Mouse (Mus musculus) limb, embryonic 12.5 days (tissue): ENCODE measurements around the gene Tbc1d4. TPM values are rescaled to one million over a fixed set of nuclear protein-coding genes. Genes with fewer than 3 reads are reported as not detected.
A peak's percentile ranks its signal among the peaks of the same experiment; 100 is the strongest.

Experiments used
- ATAC-seq: fragments of 200-750 bp; cut with Nextera tagmentation; 2 replicates; pipeline ENCODE4 v1.8.0; 2017; ENCODE audit warnings: low read depth, moderate TSS enrichment; ENCODE audit not compliant: insufficient number of reproducible peaks, insufficient read depth, low FRiP score, low TSS enrichment
- H3K27ac ChIP-seq: fragments of 300-500 bp; sonication (generic); 2 replicates; pipeline ENCODE4 v1.5.1; 2016; ENCODE audit warnings: mild to moderate bottlenecking, moderate library complexity
- H3K27me3 ChIP-seq: fragments of 300-500 bp; sonication (generic); 2 replicates; pipeline ENCODE4 v1.6.1; 2016; ENCODE audit warnings: mild to moderate bottlenecking, moderate library complexity
- H3K36me3 ChIP-seq: fragments of 300-500 bp; sonication (generic); 2 replicates; pipeline ENCODE4 v1.6.1; 2016; ENCODE audit warnings: mild to moderate bottlenecking, moderate library complexity
- H3K4me1 ChIP-seq: fragments of 300-500 bp; sonication (generic); replicated peaks from 2 replicates; pipeline ENCODE4 v1.6.1; 2016
- H3K4me2 ChIP-seq: fragments of 300-500 bp; sonication (generic); 2 replicates; pipeline ENCODE4 v1.6.1; 2016; ENCODE audit warnings: mild to moderate bottlenecking, moderate library complexity
- H3K4me3 ChIP-seq: fragments of 300-500 bp; sonication (generic); replicated peaks from 2 replicates; pipeline ENCODE4 v1.5.1; 2016; ENCODE audit warnings: mild to moderate bottlenecking
- H3K9ac ChIP-seq: fragments of 300-500 bp; sonication (generic); replicated peaks from 2 replicates; pipeline ENCODE4 v1.6.1; 2016; ENCODE audit warnings: mild to moderate bottlenecking, moderate library complexity
- H3K9me3 ChIP-seq: fragments of 300-500 bp; sonication (generic); 2 replicates; pipeline ENCODE4 v1.6.1; 2016; ENCODE audit warnings: mild to moderate bottlenecking, moderate library complexity
- WGBS: fragments of 180-500 bp; shearing (Covaris S2); methylation state at CpG from one replicate; pipeline ENCODE4 v1.1.7; 2016; 5-methylcytosine and 5-hydroxymethylcytosine counted together
- polyA plus RNA-seq: library from polyadenylated mRNA; unstranded; fragments of >200 nt; fragmentation: Nextera tagmentation; extraction: Ambion mirVana; gene quantifications from 2 replicates; pipeline ENCODE4 v1.2.1, GENCODE M21; 2016

Gene Tbc1d4
- polyA plus RNA-seq, 1 experiment from 2014 or later = 10.7 TPM

DNA sequence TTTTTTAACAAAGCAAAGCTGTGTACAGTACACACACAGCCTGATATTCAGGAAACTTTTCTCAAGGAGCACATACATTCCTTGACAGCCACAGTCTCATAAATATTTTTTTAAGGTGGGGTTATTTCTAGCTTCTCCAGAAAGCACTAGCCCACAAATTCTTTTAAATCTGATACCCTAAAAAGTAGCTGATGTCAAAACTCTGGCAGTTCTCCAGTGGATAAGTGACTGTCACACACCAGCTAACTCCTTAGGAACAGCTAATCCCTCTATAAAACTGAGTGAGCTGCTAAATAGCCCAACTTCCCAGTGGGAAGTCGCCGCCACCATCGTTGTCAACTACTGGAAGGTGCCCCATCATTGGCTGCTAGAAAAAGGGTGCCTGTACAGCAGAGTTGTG, 43.3 kb downstream of the Tbc1d4 start:
- Histone ChIP-seq H3K36me3 (no peaks in the 10 kb centered on the region), H3K9me3 (no peaks in the 10 kb centered on the region), H3K9ac (no peak overlapping the region), H3K27me3 (no peaks in the 10 kb centered on the region), H3K27ac (no peak overlapping the region), H3K4me1 (peaks cover 6% of the 10 kb centered on the region; the same call in 1 of the 2 replicates), H3K4me2 (no peak overlapping the region), H3K4me3 (no peak overlapping the region)
- ATAC-seq = no peak
- WGBS = 30% methylated on average over 3 of the region's 3 CpGs

DNA sequence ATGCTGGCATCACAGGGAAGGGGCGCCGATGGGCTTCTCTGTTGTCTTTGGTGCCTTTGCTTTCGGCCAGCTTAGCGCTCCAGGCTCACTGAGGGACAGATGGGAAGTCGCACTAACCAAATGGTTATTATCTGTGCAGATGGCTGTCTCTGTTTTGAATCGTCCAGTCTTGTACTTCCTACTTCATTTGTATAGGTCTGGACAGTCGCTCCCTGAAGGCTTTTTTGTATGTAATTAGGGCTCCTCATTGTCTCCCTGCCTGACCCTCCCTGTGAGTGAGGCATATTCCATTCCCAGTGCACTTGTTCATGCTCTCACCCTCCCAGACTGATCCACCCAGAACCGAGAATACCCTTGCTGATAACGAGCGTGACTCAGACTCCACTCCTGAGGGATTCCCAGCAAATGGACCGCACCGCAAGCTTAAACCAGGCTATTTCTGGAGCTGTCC, 47.7 kb downstream of the Tbc1d4 start:
- Histone ChIP-seq H3K4me1 (peaks cover 6% of the 10 kb centered on the region; the same call in 1 of the 2 replicates), H3K9me3 (no peaks in the 10 kb centered on the region), H3K36me3 (no peaks in the 10 kb centered on the region), H3K9ac (no peak overlapping the region), H3K27me3 (no peaks in the 10 kb centered on the region), H3K27ac (no peak overlapping the region), H3K4me3 (no peak overlapping the region), H3K4me2 (no peak overlapping the region)
- no peak for ATAC-seq
- 77% methylated on average over 12 of the region's 12 CpGs for WGBS

DNA sequence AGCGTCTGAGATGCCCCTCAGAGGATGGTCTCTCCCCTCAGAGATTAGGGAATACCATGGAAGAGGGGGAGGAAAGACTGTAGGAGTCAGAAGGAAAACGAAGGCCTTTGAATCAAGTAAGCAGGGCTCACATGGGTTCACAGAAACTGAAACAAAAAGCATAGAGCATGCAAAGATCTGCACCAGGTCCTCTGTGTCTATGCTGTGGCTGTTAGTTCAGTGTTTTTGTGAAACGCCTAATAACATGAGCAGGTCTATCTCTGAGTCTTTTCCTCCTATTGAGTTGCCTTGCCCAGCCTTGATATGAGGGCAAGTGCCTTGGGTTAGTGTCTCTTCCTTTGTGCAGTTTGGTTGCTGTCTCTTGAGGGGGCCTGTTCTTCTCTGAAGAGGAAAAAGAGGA, 49.5 kb downstream of the Tbc1d4 start:
- Histone ChIP-seq H3K9me3 (no peaks in the 10 kb centered on the region), H3K4me1 (peaks cover 4% of the 10 kb centered on the region; the same call in 1 of the 2 replicates), H3K9ac (no peak overlapping the region), H3K36me3 (no peaks in the 10 kb centered on the region), H3K4me3 (no peak overlapping the region), H3K4me2 (no peak overlapping the region), H3K27ac (no peak overlapping the region), H3K27me3 (no peaks in the 10 kb centered on the region)
- WGBS = 73% methylated on average over 3 of the region's 3 CpGs
- ATAC-seq = no peak

DNA sequence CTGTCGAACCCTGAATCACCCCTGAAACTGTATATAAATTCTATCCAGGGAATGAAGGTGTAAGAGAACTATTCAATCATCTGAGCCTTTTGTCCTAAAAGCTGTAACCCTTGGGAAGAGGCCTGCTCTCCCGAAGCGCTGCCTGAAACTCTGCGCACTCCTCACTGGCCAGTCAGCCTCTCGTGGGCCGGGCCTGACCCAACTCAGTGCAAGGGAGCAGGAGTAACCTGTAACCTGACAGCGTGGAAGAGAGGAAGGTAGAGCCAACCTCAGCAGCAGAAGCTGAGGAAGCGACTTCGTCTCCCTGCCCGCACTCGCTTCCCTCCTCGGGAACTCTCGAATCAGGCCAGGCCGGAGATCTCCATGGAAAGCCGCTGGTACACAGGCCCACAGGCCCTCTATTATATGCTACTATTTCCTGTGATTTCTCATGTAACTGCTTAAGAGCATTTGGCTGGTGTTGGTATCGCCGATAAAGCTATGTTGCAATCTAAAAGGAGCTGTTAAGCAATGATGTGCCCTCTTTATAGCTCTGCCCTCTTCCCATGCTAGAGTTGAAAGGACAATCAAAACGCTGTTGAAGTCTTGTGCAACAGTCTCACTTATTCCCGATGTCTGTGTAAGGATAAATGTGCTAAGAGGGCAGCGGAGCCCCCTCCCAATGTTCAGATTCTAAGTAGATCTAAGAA, 60.0 kb downstream of the Tbc1d4 start:
- Histone ChIP-seq H3K4me2 (no peak overlapping the region), H3K9me3 (no peaks in the 10 kb centered on the region), H3K27ac (no peak overlapping the region), H3K36me3 (no peaks in the 10 kb centered on the region), H3K9ac (no peak overlapping the region), H3K4me1 (no peaks in the 10 kb centered on the region), H3K4me3 (no peak overlapping the region), H3K27me3 (no peaks in the 10 kb centered on the region)
- ATAC-seq = no peak
- WGBS = 84% methylated on average over 20 of the region's 20 CpGs

DNA sequence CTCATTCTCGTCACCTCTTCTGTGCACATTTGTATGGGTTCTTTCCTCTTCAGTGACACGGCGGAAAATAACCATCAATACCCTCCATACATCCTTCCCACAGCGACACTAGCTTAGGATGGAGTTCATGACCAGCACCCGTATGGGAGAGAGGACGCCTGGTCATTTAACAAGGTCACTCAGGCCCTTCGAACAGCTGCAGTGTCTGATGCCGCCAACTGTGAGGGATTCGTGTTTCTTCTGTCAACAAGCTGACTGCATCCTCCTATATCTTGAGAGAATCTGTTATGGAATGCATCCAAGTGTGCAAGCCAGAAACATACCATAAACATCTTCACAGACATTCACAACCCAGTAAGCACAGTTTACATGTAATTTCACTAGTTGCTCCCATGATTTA, 67.1 kb downstream of the Tbc1d4 start:
- no peak overlapping the region for H3K4me3 ChIP-seq
- H3K36me3 ChIP-seq = no peaks in the 10 kb centered on the region
- H3K27me3 ChIP-seq = no peaks in the 10 kb centered on the region
- ATAC-seq = no peak
- no peaks in the 10 kb centered on the region for H3K9me3 ChIP-seq
- no peak overlapping the region for H3K27ac ChIP-seq
- H3K4me2 ChIP-seq = no peak overlapping the region
- H3K9ac ChIP-seq = no peak overlapping the region
- WGBS = 76% methylated on average over 9 of the region's 9 CpGs
- peaks cover 8% of the 10 kb centered on the region for H3K4me1 ChIP-seq

DNA sequence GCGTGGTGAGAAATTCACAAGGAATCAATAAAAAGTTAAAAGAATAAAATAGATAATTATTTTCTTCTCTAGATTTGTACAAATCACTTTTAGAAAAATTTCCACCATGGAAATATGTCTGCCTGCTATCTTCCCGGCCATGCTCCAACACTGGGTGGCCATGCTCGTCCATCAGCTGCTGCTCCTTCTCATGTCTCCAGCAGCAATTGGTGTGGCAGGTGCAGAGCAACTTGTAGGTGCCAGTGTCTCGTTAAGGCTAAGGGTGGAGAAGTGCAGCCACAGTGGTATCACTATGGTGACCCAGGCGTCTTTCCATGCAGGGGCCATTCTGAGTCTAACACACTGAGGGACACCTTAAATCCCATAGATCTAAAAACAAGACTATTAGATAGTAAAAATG, 67.8 kb downstream of the Tbc1d4 start:
- peaks cover 8% of the 10 kb centered on the region for H3K4me1 ChIP-seq
- no peak overlapping the region for H3K4me3 ChIP-seq
- no peaks in the 10 kb centered on the region for H3K36me3 ChIP-seq
- H3K27ac ChIP-seq = no peak overlapping the region
- WGBS = 86% methylated on average over 5 of the region's 5 CpGs
- no peak for ATAC-seq
- H3K9me3 ChIP-seq = no peaks in the 10 kb centered on the region
- no peaks in the 10 kb centered on the region for H3K27me3 ChIP-seq
- no peak overlapping the region for H3K9ac ChIP-seq
- H3K4me2 ChIP-seq = no peak overlapping the region

DNA sequence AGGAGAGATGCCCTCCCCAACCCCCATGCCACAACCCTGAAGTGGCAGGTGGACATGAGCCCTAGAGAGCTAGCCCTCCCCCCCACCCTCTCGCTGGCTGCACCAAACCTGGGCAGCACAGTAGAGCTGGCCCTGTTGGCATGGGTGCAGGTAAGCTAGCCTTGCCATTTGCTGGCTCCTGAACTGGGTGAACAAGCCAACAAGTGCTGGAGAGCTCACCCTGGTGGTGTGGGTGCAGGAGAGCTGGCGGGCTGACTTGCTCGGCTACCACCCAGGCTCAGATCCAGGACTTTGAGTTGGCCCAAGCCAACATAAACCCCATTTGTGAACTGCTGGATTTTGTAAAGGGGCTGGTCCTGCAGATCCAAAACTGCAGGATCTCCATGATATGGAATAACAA, 68.5 kb downstream of the Tbc1d4 start:
- 95% methylated on average over 3 of the region's 3 CpGs for WGBS
- Histone ChIP-seq H3K9me3 (no peaks in the 10 kb centered on the region), H3K27ac (no peak overlapping the region), H3K36me3 (no peaks in the 10 kb centered on the region), H3K9ac (no peak overlapping the region), H3K4me2 (no peak overlapping the region), H3K27me3 (no peaks in the 10 kb centered on the region), H3K4me1 (peaks cover 8% of the 10 kb centered on the region), H3K4me3 (no peak overlapping the region)
- ATAC-seq = no peak

DNA sequence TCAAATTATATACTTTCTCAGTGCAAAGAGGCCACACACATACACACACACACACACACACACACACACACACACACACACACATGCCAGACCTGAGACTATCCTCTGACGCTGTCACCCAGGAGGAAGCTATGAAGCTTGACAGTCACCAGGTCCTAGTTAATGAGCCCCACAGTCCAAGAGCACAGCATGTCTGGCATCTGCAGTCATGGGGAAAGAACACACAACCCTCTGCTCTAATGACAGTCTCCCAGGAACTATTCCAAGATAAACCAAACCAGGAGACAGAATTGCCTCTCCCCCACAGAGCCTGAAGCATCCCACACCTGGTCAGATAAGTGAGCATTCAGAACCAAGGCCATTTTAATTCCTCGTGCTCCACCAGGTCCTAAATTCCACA, 71.1 kb downstream of the Tbc1d4 start:
- no peaks in the 10 kb centered on the region for H3K27me3 ChIP-seq
- H3K4me3 ChIP-seq = no peak overlapping the region
- WGBS = 47% methylated on average over 2 of the region's 2 CpGs
- no peak overlapping the region for H3K27ac ChIP-seq
- no peaks in the 10 kb centered on the region for H3K36me3 ChIP-seq
- peaks cover 8% of the 10 kb centered on the region for H3K4me1 ChIP-seq
- H3K9me3 ChIP-seq = no peaks in the 10 kb centered on the region
- no peak overlapping the region for H3K9ac ChIP-seq
- no peak overlapping the region for H3K4me2 ChIP-seq
- 0 out of 2 replicates have a peak, but pooled peaks have one; percentile 42 for ATAC-seq

DNA sequence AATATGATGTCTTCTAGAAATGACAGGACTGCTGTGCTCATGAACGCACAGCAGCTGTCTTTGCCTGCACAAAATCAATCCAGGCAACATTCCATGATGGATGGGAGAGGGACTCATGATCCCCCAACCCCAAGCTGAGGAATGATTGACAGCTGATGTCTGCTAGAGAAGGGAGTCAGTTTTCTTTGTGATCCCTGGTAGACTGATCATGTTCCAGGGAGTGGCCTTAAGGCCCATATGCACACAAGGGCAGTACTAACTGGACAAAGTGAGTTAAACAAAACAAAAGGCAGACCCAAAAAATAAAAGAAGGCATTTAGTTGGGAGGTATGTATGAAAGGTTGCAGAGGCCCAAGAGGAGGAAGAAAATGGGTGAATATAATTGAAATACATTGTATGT, 71.6 kb downstream of the Tbc1d4 start:
- H3K4me1 ChIP-seq = peaks cover 10% of the 10 kb centered on the region
- H3K9ac ChIP-seq = no peak overlapping the region
- no peak overlapping the region for H3K27ac ChIP-seq
- no peak overlapping the region for H3K4me3 ChIP-seq
- no peaks in the 10 kb centered on the region for H3K9me3 ChIP-seq
- H3K4me2 ChIP-seq = no peak overlapping the region
- H3K36me3 ChIP-seq = no peaks in the 10 kb centered on the region
- ATAC-seq = no peak
- H3K27me3 ChIP-seq = no peaks in the 10 kb centered on the region
- 71% methylated on average over 1 of the region's 1 CpGs for WGBS

DNA sequence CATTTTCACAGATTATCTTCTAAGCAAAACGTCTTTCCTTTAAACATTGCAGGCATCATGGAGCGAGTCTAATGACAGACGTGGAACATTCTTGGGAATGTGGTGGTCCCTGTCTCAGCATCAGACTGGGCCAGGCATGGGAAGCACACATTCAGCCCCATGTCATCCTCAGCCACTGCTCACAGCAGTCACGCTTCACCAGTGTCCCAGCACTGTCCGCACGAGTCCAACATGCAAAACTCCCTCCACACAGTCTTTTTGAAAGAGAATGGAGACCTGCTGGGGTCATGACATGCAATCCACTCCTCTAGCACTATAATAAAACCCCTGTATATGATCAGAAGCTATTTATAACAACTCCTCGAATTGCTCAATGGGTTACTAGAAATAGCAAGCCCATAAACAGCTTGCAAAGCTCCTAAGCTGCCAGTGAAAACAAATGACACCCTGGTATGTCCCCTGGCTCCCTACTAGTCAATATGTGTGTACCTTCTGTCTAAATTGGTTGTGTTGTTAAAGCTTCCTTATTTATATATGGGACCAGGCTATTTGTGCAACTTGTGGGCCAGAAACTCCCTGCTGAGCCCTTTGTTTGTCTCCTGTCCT, 76.8 kb downstream of the Tbc1d4 start:
- 65% methylated on average over 7 of the region's 7 CpGs for WGBS
- ATAC-seq = no peak
- Histone ChIP-seq H3K36me3 (no peaks in the 10 kb centered on the region), H3K27me3 (no peaks in the 10 kb centered on the region), H3K4me3 (no peak overlapping the region), H3K27ac (no peak overlapping the region), H3K9ac (no peak overlapping the region), H3K9me3 (no peaks in the 10 kb centered on the region), H3K4me1 (peaks cover 2% of the 10 kb centered on the region; the same call in 1 of the 2 replicates), H3K4me2 (no peak overlapping the region)

DNA sequence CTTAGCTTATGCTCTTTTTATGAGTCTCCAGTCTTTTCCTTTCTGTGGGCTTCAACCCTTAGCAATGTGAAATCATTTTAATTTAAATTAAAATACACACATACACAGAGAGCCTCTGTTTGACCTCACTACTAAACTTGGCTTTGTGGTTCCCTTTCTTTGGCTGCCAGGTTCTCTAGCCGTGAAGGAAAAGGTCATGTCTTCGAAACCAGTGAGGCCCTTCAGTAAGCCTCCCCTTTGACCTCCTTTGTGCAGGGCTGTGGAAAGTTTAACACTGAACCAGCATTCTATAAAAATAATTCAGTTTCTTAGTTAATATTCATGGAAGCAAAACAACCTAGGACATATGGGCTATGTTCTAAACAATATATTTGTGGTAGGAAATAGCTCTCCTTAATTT, 78.5 kb downstream of the Tbc1d4 start:
- no peak overlapping the region for H3K9ac ChIP-seq
- H3K4me2 ChIP-seq = no peak overlapping the region
- no peaks in the 10 kb centered on the region for H3K9me3 ChIP-seq
- H3K4me3 ChIP-seq = no peak overlapping the region
- no peaks in the 10 kb centered on the region for H3K27me3 ChIP-seq
- H3K27ac ChIP-seq = no peak overlapping the region
- 0 out of 2 replicates have a peak, but pooled peaks cover 2% of the 10 kb centered on the region for H3K4me1 ChIP-seq
- no peaks in the 10 kb centered on the region for H3K36me3 ChIP-seq
- ATAC-seq = no peak
- WGBS = 82% methylated on average over 2 of the region's 2 CpGs

DNA sequence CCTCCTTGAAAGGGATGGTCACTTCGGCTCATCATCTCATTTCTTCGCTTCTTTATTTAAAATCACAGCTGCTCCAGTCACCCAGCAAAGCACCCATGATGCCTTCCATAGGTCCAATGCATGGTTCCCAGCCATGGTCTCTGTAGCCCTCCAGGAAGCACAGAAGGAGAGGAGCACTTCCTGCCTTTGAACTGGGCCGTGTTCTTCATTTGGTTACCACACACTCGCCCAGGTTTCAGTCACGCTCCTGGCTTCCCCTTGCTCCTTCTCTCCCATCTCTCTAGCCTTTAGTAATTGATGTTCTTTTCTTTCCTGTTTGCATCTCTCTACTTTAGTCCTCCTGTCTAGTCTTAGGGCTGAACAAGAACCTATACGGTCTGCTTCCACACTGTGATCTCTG, 79.8 kb downstream of the Tbc1d4 start:
- H3K36me3 ChIP-seq = no peaks in the 10 kb centered on the region
- H3K9me3 ChIP-seq = no peaks in the 10 kb centered on the region
- no peak overlapping the region for H3K27ac ChIP-seq
- H3K9ac ChIP-seq = no peak overlapping the region
- H3K4me1 ChIP-seq = 0 out of 2 replicates have a peak, but pooled peaks cover 2% of the 10 kb centered on the region
- WGBS = 90% methylated on average over 6 of the region's 6 CpGs
- H3K4me2 ChIP-seq = no peak overlapping the region
- no peak overlapping the region for H3K4me3 ChIP-seq
- ATAC-seq = no peak
- no peaks in the 10 kb centered on the region for H3K27me3 ChIP-seq
